Mouse (Mus musculus) myocyte (in vitro differentiated cells): ENCODE results near the gene Supt20. TPM values are rescaled to one million over a fixed set of nuclear protein-coding genes. Genes with fewer than 3 reads are reported as not detected.

Experiments
- H3K27me3 ChIP-seq: one replicate; pipeline ENCODE4 v1.6.1; 2011; ENCODE audit not compliant: control insufficient read depth, insufficient read depth, insufficient read length
- H3K36me3 ChIP-seq: one replicate; pipeline ENCODE4 v1.6.1; 2011; ENCODE audit not compliant: control insufficient read depth, insufficient read depth
- H3K4me2 ChIP-seq: one replicate; pipeline ENCODE4 v1.6.1; 2011; ENCODE audit warnings: low read depth, control low read depth
- H3K4me3 ChIP-seq: one replicate; pipeline ENCODE4 v1.5.1; 2011; ENCODE audit warnings: mild to moderate bottlenecking, control low read depth, moderate library complexity
- H3K79me2 ChIP-seq: one replicate; pipeline ENCODE4 v1.6.1; 2011; ENCODE audit not compliant: control insufficient read depth, insufficient read depth
- H3ac ChIP-seq: one replicate; pipeline ENCODE4 v1.6.1; 2011; ENCODE audit not compliant: control insufficient read depth, insufficient read length
- CEBPB ChIP-seq: IDR thresholded peaks from 2 replicates; pipeline ENCODE4 v1.6.1; 2011; ENCODE audit warnings: mild to moderate bottlenecking, moderate library complexity; ENCODE audit not compliant: poor library complexity, insufficient read depth, severe bottlenecking
- E2F4 ChIP-seq: IDR thresholded peaks from one replicate; pipeline ENCODE4 v1.6.1; 2011; ENCODE audit warnings: mild to moderate bottlenecking, control low read depth, moderate library complexity; ENCODE audit not compliant: insufficient read depth
- MAX ChIP-seq: IDR thresholded peaks from one replicate; pipeline ENCODE4 v1.6.1; 2011; ENCODE audit warnings: low read depth, mild to moderate bottlenecking, control low read depth
- MYOD1 ChIP-seq, 3 experiments: IDR thresholded peaks; one replicate each; pipeline ENCODE4 v1.6.1; 2011; ENCODE audit warnings: control low read depth in 2 of 3, low read depth in 2 of 3, mild to moderate bottlenecking in 2 of 3, moderate library complexity in 1 of 3; ENCODE audit not compliant: insufficient read length in 2 of 3, control insufficient read depth in 1 of 3
- MYOG ChIP-seq, 3 experiments: IDR thresholded peaks; one replicate each; pipeline ENCODE4 v1.6.1; 2011; ENCODE audit warnings: control low read depth in 2 of 3, low read depth in 2 of 3, mild to moderate bottlenecking in 2 of 3; ENCODE audit not compliant: insufficient read length in 2 of 3, control insufficient read depth in 1 of 3, insufficient read depth in 1 of 3
- POLR2A ChIP-seq: IDR thresholded peaks from one replicate; pipeline ENCODE4 v1.6.1; 2011; ENCODE audit warnings: low read depth, mild to moderate bottlenecking, control low read depth, moderate library complexity; ENCODE audit not compliant: insufficient read length
- POLR2AphosphoS2 ChIP-seq: IDR thresholded peaks from one replicate; pipeline ENCODE4 v1.6.1; 2011; ENCODE audit warnings: low read depth, control low read depth; ENCODE audit not compliant: insufficient read length
- REST ChIP-seq: IDR thresholded peaks from one replicate; pipeline ENCODE4 v1.6.1; 2011; ENCODE audit warnings: mild to moderate bottlenecking, control low read depth, moderate library complexity; ENCODE audit not compliant: insufficient read depth, insufficient read length
- SRF ChIP-seq: IDR thresholded peaks from one replicate; pipeline ENCODE4 v1.6.1; 2011; ENCODE audit warnings: low read depth; ENCODE audit not compliant: control insufficient read depth, insufficient read length
- TCF12 ChIP-seq: IDR thresholded peaks from one replicate; pipeline ENCODE4 v1.6.1; 2011; ENCODE audit warnings: mild to moderate bottlenecking, control low read depth; ENCODE audit not compliant: poor library complexity, insufficient read depth, severe bottlenecking
- TCF3 ChIP-seq: IDR thresholded peaks from one replicate; pipeline ENCODE4 v1.6.1; 2011; ENCODE audit warnings: low read depth, control low read depth; ENCODE audit not compliant: insufficient read length
- USF1 ChIP-seq: IDR thresholded peaks from one replicate; pipeline ENCODE4 v1.6.1; 2011; ENCODE audit warnings: low read depth, mild to moderate bottlenecking, control low read depth, moderate library complexity
- polyA plus RNA-seq: library from polyadenylated mRNA; unstranded; fragments of >200 nt; fragmentation: generic; extraction: Trizol; gene quantifications from one replicate; pipeline ENCODE4 v1.2.1, GENCODE M21; 2012; ENCODE audit warnings: missing spikeins

The Supt20 gene
- polyA plus RNA-seq, 1 experiment = 13.0 TPM

DNA sequence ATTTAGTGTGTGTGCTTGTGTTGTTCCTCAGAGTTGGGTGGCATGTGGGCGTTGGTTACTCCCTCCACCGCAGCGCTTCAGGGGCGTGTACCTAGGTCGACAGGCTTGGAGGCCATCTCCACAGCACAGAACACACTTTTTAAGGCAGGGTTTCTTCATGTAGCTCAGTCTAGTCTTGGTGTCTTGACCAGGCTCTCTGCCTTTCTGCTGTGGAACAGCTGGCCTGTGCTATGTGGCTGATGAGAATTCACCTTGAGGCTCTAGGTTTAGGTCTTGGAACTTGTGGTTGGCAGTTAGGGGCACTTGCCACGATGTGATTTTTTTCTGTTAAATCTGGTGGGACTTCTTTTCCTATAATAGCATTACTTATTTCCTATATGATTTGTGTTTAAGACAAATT lies 21.6 kb downstream of the Supt20 start, which contains the start of gene Gm21958:
Gene Gm21958 (minus strand): TSS at position 101 of the 400 bp plus-strand sequence.
- Histone ChIP-seq H3ac (no peak within 1 kb of the TSS), H3K27me3 (no peaks in the 10 kb centered on the region), H3K36me3 (peaks cover 84% of the 10 kb centered on the region), H3K4me2 (no peak within 1 kb of the TSS), H3K4me3 (no peak within 1 kb of the TSS), H3K79me2 (no peaks in the 10 kb centered on the region)
- TF ChIP-seq CEBPB = no peak
- TF ChIP-seq USF1 = no peak
- TF ChIP-seq E2F4 = no peak

- Histone ChIP-seq H3K27me3 (no peaks in the 10 kb centered on the region), H3K79me2 (no peaks in the 10 kb centered on the region), H3ac (no peak overlapping the region), H3K4me3 (no peak overlapping the region), H3K36me3 (peaks cover 73% of the 10 kb centered on the region), H3K4me2 (no peak overlapping the region)
- TF ChIP-seq TCF3 (no peak), CEBPB (no peak), REST (no peak), POLR2AphosphoS2 (no peak), MYOG (IDR thresholded peaks at IDR 0.05; ENCODE audit: control insufficient read depth in 1 of 3, insufficient read depth in 1 of 3, insufficient read length in 2 of 3, low read depth in 2 of 3) (no peak), MAX (no peak), POLR2A (no peak)
These were observed 22.9 kb downstream of the Supt20 start for GRCm38 (mm10) chr3:54715461-54715860.

DNA sequence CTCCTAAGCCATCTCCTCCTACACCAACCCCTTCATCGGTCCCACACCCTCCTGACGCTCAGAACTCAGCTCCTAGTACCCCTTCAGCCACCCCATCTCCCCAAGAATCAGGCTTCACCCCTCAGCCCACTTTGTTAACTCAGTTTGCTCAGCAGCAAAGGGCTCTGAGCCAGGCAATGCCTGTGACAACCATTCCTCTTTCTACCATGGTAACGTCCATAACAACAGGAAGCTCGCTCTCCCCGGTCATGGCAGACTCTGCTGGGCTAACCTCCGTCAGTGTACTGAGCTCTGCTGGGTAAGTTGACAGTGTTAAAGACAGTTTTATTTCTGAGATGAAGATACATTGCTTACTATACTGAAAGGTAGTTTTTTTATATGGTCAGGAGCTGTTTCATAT lies 24.7 kb downstream of the Supt20 start:
- Histone ChIP-seq H3K4me2 (no peak overlapping the region), H3K36me3 (peaks cover 73% of the 10 kb centered on the region), H3K79me2 (no peaks in the 10 kb centered on the region), H3K4me3 (no peak overlapping the region), H3K27me3 (no peaks in the 10 kb centered on the region), H3ac (no peak overlapping the region)
- TF ChIP-seq POLR2AphosphoS2 (no peak), E2F4 (no peak), POLR2A (no peak), MAX (no peak), CEBPB (no peak), MYOG (IDR thresholded peaks at IDR 0.05; ENCODE audit: control insufficient read depth in 1 of 3, insufficient read depth in 1 of 3, insufficient read length in 2 of 3, low read depth in 2 of 3) (no peak), TCF12 (no peak), SRF (no peak), USF1 (no peak), TCF3 (no peak), MYOD1 (IDR thresholded peaks at IDR 0.05; ENCODE audit: control insufficient read depth in 1 of 3, insufficient read length in 2 of 3, low read depth in 2 of 3) (no peak), REST (no peak)

- Histone ChIP-seq H3K27me3 (no peaks in the 10 kb centered on the region), H3K4me2 (no peak overlapping the region), H3K4me3 (no peak overlapping the region), H3K36me3 (peaks cover 66% of the 10 kb centered on the region), H3ac (no peak overlapping the region), H3K79me2 (peaks cover under 1% of the 10 kb centered on the region)
- TF ChIP-seq REST (no peak), MYOG (IDR thresholded peaks at IDR 0.05; ENCODE audit: control insufficient read depth in 1 of 3, insufficient read depth in 1 of 3, insufficient read length in 2 of 3, low read depth in 2 of 3) (no peak), TCF12 (no peak), TCF3 (no peak), CEBPB (no peak), POLR2AphosphoS2 (no peak), USF1 (no peak), MAX (no peak), MYOD1 (IDR thresholded peaks at IDR 0.05; ENCODE audit: control insufficient read depth in 1 of 3, insufficient read length in 2 of 3, low read depth in 2 of 3) (no peak), POLR2A (no peak), E2F4 (no peak), SRF (no peak)
These were observed 26.3 kb downstream of the Supt20 start for GRCm38 (mm10) chr3:54718947-54719346.

DNA sequence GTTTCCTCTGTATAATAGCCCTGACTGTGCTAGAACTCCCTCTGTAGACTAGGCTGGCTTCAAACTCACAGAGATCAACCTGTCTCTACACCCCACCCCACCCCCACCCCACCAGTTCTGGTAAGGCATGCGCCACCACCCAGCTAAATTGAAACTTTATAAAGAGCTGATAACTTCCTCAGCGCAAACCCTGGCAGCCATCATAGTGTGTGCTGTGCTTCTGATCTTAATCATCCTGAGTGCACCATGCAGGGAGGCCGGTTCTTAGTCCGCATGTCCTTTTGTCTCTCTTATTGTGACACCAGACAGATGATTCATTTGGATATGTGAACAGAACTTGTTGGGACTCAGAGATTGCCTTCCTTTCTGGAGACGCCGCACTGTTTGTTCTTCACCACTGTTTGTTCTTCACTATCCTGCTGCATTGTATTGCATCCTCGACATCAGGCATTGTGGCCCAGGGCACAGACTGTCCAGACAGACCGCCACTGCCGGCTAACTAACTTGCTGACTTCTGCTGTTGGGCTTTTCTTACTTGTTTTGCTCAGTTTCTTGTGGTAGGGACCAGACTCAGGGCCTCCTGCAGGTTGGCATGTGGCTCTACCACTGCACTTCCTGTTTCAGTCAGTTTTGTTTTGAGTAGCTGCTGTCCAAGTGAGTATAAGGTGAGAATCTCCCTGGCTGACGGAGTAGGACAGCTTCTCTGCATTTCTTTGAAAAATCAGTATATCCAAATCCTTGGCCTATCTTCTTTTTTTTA lies 31.3 kb downstream of the Supt20 start:
- peaks cover 5% of the 10 kb centered on the region for H3K79me2 ChIP-seq

More for the DNA sequence above, 31.3 kb downstream of the Supt20 start:
- no peaks in the 10 kb centered on the region for H3K27me3 ChIP-seq
- H3K4me2 ChIP-seq = no peak overlapping the region
- no peak overlapping the region for H3ac ChIP-seq
- no peak overlapping the region for H3K4me3 ChIP-seq
- no peak for TF ChIP-seq MAX
- TF ChIP-seq TCF3 = no peak
- no peak for TF ChIP-seq MYOD1 (IDR thresholded peaks at IDR 0.05; ENCODE audit: control insufficient read depth in 1 of 3, insufficient read length in 2 of 3, low read depth in 2 of 3)
- no peak for TF ChIP-seq E2F4
- no peak for TF ChIP-seq CEBPB
- no peak for TF ChIP-seq MYOG (IDR thresholded peaks at IDR 0.05; ENCODE audit: control insufficient read depth in 1 of 3, insufficient read depth in 1 of 3, insufficient read length in 2 of 3, low read depth in 2 of 3)
- TF ChIP-seq POLR2AphosphoS2 = no peak
- TF ChIP-seq USF1 = no peak
- no peak for TF ChIP-seq POLR2A
- no peak for TF ChIP-seq SRF
- TF ChIP-seq TCF12 = no peak
- no peak for TF ChIP-seq REST
- H3K36me3 ChIP-seq = peaks cover 41% of the 10 kb centered on the region
